Mouse (Mus musculus): ENCODE results near the gene Olfr1130.
"Not testable (repeated sequence)": the region's sequence is repeated elsewhere in the genome, so short reads cannot be mapped to it uniquely, and the experiment has no call there.

Gene Olfr1130

DNA sequence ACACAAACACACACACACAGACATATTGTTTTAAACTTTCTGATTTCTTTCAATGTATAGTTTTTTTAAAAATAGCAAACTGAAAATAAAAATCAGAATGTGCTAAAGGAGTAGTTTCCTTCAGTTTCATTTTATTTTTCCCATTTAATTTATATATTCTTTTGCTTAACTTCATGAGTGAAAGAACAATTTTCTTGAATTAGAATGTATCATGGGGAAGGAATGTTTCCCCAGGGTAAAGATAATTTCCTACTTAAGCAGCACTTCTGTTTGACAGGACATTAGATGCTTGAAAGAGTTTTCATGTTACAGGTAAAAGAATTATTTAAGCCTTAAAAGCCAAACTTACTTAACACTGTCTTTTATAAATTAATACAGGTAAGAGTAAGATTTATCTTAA, at the start of gene Olfr1130:
Gene Olfr1130, plus strand, starts transcription at position 301 of the 400 bp plus-strand sequence.
- not testable (repeated sequence) for DNase-seq (ENCODE audit: low spot score)

DNA sequence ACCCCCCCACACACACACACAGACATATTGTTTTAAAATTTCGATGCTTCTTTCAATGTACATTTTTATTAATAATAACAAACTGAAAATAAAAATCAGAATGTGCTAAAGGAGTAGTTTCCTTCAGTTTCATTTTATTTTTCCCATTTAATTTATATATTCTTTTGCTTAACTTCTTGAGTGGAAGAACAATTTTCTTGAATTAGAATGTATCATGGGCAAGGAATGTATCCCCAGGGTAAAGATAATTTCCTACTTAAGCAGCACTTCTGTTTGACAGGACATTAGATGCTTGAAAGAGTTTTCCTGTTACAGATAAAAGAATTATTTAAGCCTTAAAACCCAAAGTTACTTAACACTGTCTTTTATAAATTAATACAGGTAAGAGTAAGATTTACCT, 32.4 kb upstream of the Olfr1130 start, which contains the start of gene Olfr1129:
Gene Olfr1129, plus strand, starts transcription at position 301 of the 400 bp plus-strand sequence.
- DNase-seq (ENCODE audit: low spot score) = not testable (repeated sequence)

DNA sequence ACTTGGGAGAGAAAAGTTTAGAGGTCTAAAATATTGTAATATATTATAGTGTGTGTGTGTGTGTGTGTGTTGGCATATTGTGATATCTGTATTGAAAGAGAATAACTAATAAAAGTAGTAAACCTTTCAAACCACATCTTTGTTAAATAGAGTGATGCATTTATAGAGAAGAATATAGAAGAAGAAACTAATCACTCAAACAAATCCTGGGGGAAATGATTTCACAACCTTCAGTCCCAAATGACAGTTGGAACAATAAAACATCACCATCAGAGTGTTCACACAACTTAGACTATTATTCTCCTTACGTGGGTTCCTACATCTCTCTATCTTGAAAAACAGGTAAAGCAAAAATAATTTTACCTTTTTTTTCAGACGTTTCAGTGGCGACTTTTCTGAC, 20.8 kb downstream of the Olfr1130 start, which contains the start of gene Olfr1131:
Gene Olfr1131, plus strand, starts transcription at position 301 of the 400 bp plus-strand sequence.
- DNase-seq (ENCODE audit: low spot score) = no peak

- no peak for DNase-seq (ENCODE audit: low spot score)
Observed at GRCm38 (mm10) chr2:87637435-87637834, 31.4 kb downstream of the Olfr1130 start, which contains the start of gene Olfr1132. Olfr1132 (minus strand) TSS chr2:87637535.

DNA sequence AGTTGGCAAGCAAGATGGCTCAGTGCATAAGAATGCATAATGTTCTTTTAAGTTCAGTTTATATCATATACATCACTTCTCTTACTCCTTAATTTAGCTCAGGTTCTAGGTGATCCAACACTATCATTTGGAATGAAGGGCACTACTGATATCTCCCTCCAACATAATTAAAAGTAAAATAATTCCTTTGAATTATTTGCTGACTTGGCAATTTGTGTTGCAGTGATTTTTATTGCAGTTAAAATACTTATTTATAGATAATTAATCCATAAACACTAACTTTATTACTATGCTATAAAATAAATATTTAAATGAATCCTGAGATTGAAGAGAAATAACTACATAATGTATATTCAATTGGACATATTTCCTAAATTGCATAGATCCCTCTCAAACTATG, 36.4 kb downstream of the Olfr1130 start:
- DNase-seq (ENCODE audit: low spot score) = no peak

- no peak for DNase-seq (ENCODE audit: low spot score)
Observed at GRCm38 (mm10) chr2:87647274-87647673, 41.3 kb downstream of the Olfr1130 start, which contains the start of gene Olfr1133. Olfr1133 (minus strand) TSS chr2:87647374.

DNA sequence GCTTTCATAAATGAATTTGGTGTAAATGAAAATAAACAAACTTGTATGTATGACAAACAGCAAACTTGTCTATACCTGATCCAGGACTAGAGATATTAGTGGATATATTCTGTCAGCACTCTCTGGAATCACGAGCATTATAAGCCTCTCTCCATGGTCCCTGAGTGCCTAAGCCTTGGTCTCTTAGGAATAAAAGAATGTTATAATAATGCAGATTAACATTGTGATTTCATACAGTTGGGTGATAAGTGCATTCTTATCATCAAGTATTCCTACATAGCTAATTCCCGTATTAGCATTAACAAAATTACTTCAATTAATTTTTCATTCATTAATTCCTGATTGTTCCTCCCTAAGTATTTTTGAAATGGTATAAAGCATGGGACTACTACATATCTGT, 52.3 kb downstream of the Olfr1130 start, which contains the start of gene Olfr1134:
Gene Olfr1134, minus strand, starts transcription at position 101 of the 400 bp plus-strand sequence.
- no peak for DNase-seq (ENCODE audit: low spot score)
